Mouse (Mus musculus): ENCODE data around the gene Srcap. TPM values are rescaled to one million over a fixed set of nuclear protein-coding genes. Genes with fewer than 3 reads are reported as not detected.

Gene Srcap
- polyA plus RNA-seq, 1 experiment from 2014 or later: 66.7 TPM

GRCm38 (mm10) chr7:127511241-127511640 lies 542 bp upstream of the Srcap start:
- no peaks in the 10 kb centered on the region for H3K27me3 ChIP-seq (ENCODE audit: control insufficient read depth, insufficient read depth, low read length)
- no peak overlapping the region for H3K27ac ChIP-seq (ENCODE audit: low read depth, low read length)
- H3K4me1 ChIP-seq (ENCODE audit: control insufficient read depth, insufficient read depth, low read length): peaks cover 15% of the 10 kb centered on the region
- H3K36me3 ChIP-seq (ENCODE audit: control insufficient read depth, insufficient read depth, low read length): peaks cover 3% of the 10 kb centered on the region; the same call in 1 of the 2 replicates
- peak overlapping the region; percentile 81 for H3K4me3 ChIP-seq (ENCODE audit: low read depth, low read length)
- 44% methylated on average over 8 of the region's 8 CpGs for WGBS
- ATAC-seq (ENCODE audit: low read depth): no peak
- H3K9ac ChIP-seq (replicated peaks; ENCODE audit: low read depth, low read length): no peak overlapping the region
- H3K9me3 ChIP-seq (ENCODE audit: control insufficient read depth, low read length): no peaks in the 10 kb centered on the region
- peak overlapping the region; percentile 52 for H3K4me2 ChIP-seq (ENCODE audit: low read depth, low read length)

- no peaks in the 10 kb centered on the region for H3K27me3 ChIP-seq (ENCODE audit: control insufficient read depth, insufficient read depth, low read length)
- H3K4me2 ChIP-seq (ENCODE audit: low read depth, low read length): peak overlapping the region; percentile 59
- H3K4me1 ChIP-seq (ENCODE audit: control insufficient read depth, insufficient read depth, low read length): peaks cover 15% of the 10 kb centered on the region
- ATAC-seq (ENCODE audit: low read depth): peak; percentile 84
- H3K9ac ChIP-seq (replicated peaks; ENCODE audit: low read depth, low read length): peak overlapping the region; percentile 87
- WGBS: under 1% methylated on average over 62 of the region's 93 CpGs
- peaks cover 12% of the 10 kb centered on the region for H3K36me3 ChIP-seq (ENCODE audit: control insufficient read depth, insufficient read depth, low read length)
- H3K4me3 ChIP-seq (ENCODE audit: low read depth, low read length): peak overlapping the region; percentile 81
- H3K27ac ChIP-seq (ENCODE audit: low read depth, low read length): peak overlapping the region; percentile 99
- no peaks in the 10 kb centered on the region for H3K9me3 ChIP-seq (ENCODE audit: control insufficient read depth, low read length)
Measured at GRCm38 (mm10) chr7:127512231-127513015, 640 bp downstream of the Srcap start.

- WGBS: 34% methylated on average over 8 of the region's 8 CpGs
- H3K27ac ChIP-seq (ENCODE audit: low read depth, low read length): peak overlapping the region; percentile 99
- no peak for ATAC-seq (ENCODE audit: low read depth)
- H3K4me3 ChIP-seq (ENCODE audit: low read depth, low read length): peak overlapping the region; percentile 81
- no peaks in the 10 kb centered on the region for H3K27me3 ChIP-seq (ENCODE audit: control insufficient read depth, insufficient read depth, low read length)
- H3K9ac ChIP-seq (replicated peaks; ENCODE audit: low read depth, low read length): peak overlapping the region; percentile 87
- no peaks in the 10 kb centered on the region for H3K9me3 ChIP-seq (ENCODE audit: control insufficient read depth, low read length)
- peak overlapping the region; percentile 59 for H3K4me2 ChIP-seq (ENCODE audit: low read depth, low read length)
- peaks cover 15% of the 10 kb centered on the region for H3K4me1 ChIP-seq (ENCODE audit: control insufficient read depth, insufficient read depth, low read length)
- peaks cover 18% of the 10 kb centered on the region for H3K36me3 ChIP-seq (ENCODE audit: control insufficient read depth, insufficient read depth, low read length)
Measured at GRCm38 (mm10) chr7:127513016-127513390, 1.2 kb downstream of the Srcap start.

GRCm38 (mm10) chr7:127513781-127514180 lies 2.0 kb downstream of the Srcap start:
- Histone ChIP-seq H3K4me2 (ENCODE audit: low read depth, low read length) (peak overlapping the region; percentile 59), H3K4me3 (ENCODE audit: low read depth, low read length) (peak overlapping the region; percentile 81)
- WGBS: 82% methylated on average over 3 of the region's 3 CpGs

GRCm38 (mm10) chr7:127515846-127516245 lies 4.1 kb downstream of the Srcap start:
- no peaks in the 10 kb centered on the region for H3K27me3 ChIP-seq (ENCODE audit: control insufficient read depth, insufficient read depth, low read length)
- H3K4me1 ChIP-seq (ENCODE audit: control insufficient read depth, insufficient read depth, low read length): peaks cover 15% of the 10 kb centered on the region
- H3K36me3 ChIP-seq (ENCODE audit: control insufficient read depth, insufficient read depth, low read length): peaks cover 38% of the 10 kb centered on the region
- ATAC-seq (ENCODE audit: low read depth): no peak
- H3K9me3 ChIP-seq (ENCODE audit: control insufficient read depth, low read length): no peaks in the 10 kb centered on the region
- no peak overlapping the region for H3K9ac ChIP-seq (replicated peaks; ENCODE audit: low read depth, low read length)
- H3K4me3 ChIP-seq (ENCODE audit: low read depth, low read length): no peak overlapping the region
- no peak overlapping the region for H3K4me2 ChIP-seq (ENCODE audit: low read depth, low read length)
- WGBS: 92% methylated on average over 7 of the region's 7 CpGs
- no peak overlapping the region for H3K27ac ChIP-seq (ENCODE audit: low read depth, low read length)

More at GRCm38 (mm10) chr7:127513781-127514180, 2.0 kb downstream of the Srcap start:
- Histone ChIP-seq H3K4me1 (ENCODE audit: control insufficient read depth, insufficient read depth, low read length) (peaks cover 15% of the 10 kb centered on the region), H3K9ac (replicated peaks; ENCODE audit: low read depth, low read length) (no peak overlapping the region), H3K27me3 (ENCODE audit: control insufficient read depth, insufficient read depth, low read length) (no peaks in the 10 kb centered on the region), H3K36me3 (ENCODE audit: control insufficient read depth, insufficient read depth, low read length) (peaks cover 23% of the 10 kb centered on the region), H3K27ac (ENCODE audit: low read depth, low read length) (no peak overlapping the region), H3K9me3 (ENCODE audit: control insufficient read depth, low read length) (no peaks in the 10 kb centered on the region)
- ATAC-seq (ENCODE audit: low read depth): no peak

GRCm38 (mm10) chr7:127516344-127516743 lies 4.6 kb downstream of the Srcap start:
- Histone ChIP-seq H3K9ac (replicated peaks; ENCODE audit: low read depth, low read length) (no peak overlapping the region), H3K4me2 (ENCODE audit: low read depth, low read length) (no peak overlapping the region), H3K4me1 (ENCODE audit: control insufficient read depth, insufficient read depth, low read length) (peaks cover 11% of the 10 kb centered on the region), H3K36me3 (ENCODE audit: control insufficient read depth, insufficient read depth, low read length) (peaks cover 43% of the 10 kb centered on the region), H3K9me3 (ENCODE audit: control insufficient read depth, low read length) (no peaks in the 10 kb centered on the region), H3K4me3 (ENCODE audit: low read depth, low read length) (no peak overlapping the region), H3K27me3 (ENCODE audit: control insufficient read depth, insufficient read depth, low read length) (no peaks in the 10 kb centered on the region), H3K27ac (ENCODE audit: low read depth, low read length) (no peak overlapping the region)
- WGBS: 98% methylated on average over 6 of the region's 7 CpGs
- ATAC-seq (ENCODE audit: low read depth): no peak

GRCm38 (mm10) chr7:127519284-127519683 lies 7.5 kb downstream of the Srcap start, which contains the start of gene Gm42715:
Gm42715 (plus strand) TSS chr7:127519584.
- Histone ChIP-seq H3K27ac (ENCODE audit: low read depth, low read length) (no peak within 1 kb of the TSS), H3K4me2 (ENCODE audit: low read depth, low read length) (no peak within 1 kb of the TSS), H3K27me3 (ENCODE audit: control insufficient read depth, insufficient read depth, low read length) (no peaks in the 10 kb centered on the region), H3K4me1 (ENCODE audit: control insufficient read depth, insufficient read depth, low read length) (no peaks in the 10 kb centered on the region), H3K9ac (replicated peaks; ENCODE audit: low read depth, low read length) (no peak within 1 kb of the TSS), H3K36me3 (ENCODE audit: control insufficient read depth, insufficient read depth, low read length) (peaks cover 70% of the 10 kb centered on the region), H3K9me3 (ENCODE audit: control insufficient read depth, low read length) (no peaks in the 10 kb centered on the region), H3K4me3 (ENCODE audit: low read depth, low read length) (no peak within 1 kb of the TSS)
- 97% methylated on average over 3 of the region's 3 CpGs for WGBS
- ATAC-seq (ENCODE audit: low read depth): no peak

GRCm38 (mm10) chr7:127541671-127542070 lies 29.9 kb downstream of the Srcap start:
- ATAC-seq (ENCODE audit: low read depth): no peak
- no peak overlapping the region for H3K4me3 ChIP-seq (ENCODE audit: low read depth, low read length)
- no peak overlapping the region for H3K4me2 ChIP-seq (ENCODE audit: low read depth, low read length)
- WGBS: 97% methylated on average over 3 of the region's 3 CpGs
- H3K36me3 ChIP-seq (ENCODE audit: control insufficient read depth, insufficient read depth, low read length): peaks cover 77% of the 10 kb centered on the region
- H3K27ac ChIP-seq (ENCODE audit: low read depth, low read length): no peak overlapping the region
- H3K9ac ChIP-seq (replicated peaks; ENCODE audit: low read depth, low read length): no peak overlapping the region
- H3K27me3 ChIP-seq (ENCODE audit: control insufficient read depth, insufficient read depth, low read length): no peaks in the 10 kb centered on the region
- no peaks in the 10 kb centered on the region for H3K9me3 ChIP-seq (ENCODE audit: control insufficient read depth, low read length)
- no peaks in the 10 kb centered on the region for H3K4me1 ChIP-seq (ENCODE audit: control insufficient read depth, insufficient read depth, low read length)

GRCm38 (mm10) chr7:127549116-127549835 lies 37.5 kb downstream of the Srcap start:
- ATAC-seq (ENCODE audit: low read depth): no peak
- H3K27ac ChIP-seq (ENCODE audit: low read depth, low read length): no peak overlapping the region
- no peak overlapping the region for H3K4me3 ChIP-seq (ENCODE audit: low read depth, low read length)
- no peak overlapping the region for H3K9ac ChIP-seq (replicated peaks; ENCODE audit: low read depth, low read length)
- no peaks in the 10 kb centered on the region for H3K9me3 ChIP-seq (ENCODE audit: control insufficient read depth, low read length)
- H3K4me2 ChIP-seq (ENCODE audit: low read depth, low read length): no peak overlapping the region
- no peaks in the 10 kb centered on the region for H3K4me1 ChIP-seq (ENCODE audit: control insufficient read depth, insufficient read depth, low read length)
- 88% methylated on average over 15 of the region's 15 CpGs for WGBS
- H3K27me3 ChIP-seq (ENCODE audit: control insufficient read depth, insufficient read depth, low read length): no peaks in the 10 kb centered on the region
- peaks cover 58% of the 10 kb centered on the region for H3K36me3 ChIP-seq (ENCODE audit: control insufficient read depth, insufficient read depth, low read length)

Data from neural tube, embryonic 14.5 days (tissue).